Mouse (Mus musculus): ENCODE data around the gene Med28.

Gene Med28

GRCm38 (mm10) chr5:45513511-45513910 lies 6.5 kb upstream of the Med28 start:
- no peak for DNase-seq

DNA sequence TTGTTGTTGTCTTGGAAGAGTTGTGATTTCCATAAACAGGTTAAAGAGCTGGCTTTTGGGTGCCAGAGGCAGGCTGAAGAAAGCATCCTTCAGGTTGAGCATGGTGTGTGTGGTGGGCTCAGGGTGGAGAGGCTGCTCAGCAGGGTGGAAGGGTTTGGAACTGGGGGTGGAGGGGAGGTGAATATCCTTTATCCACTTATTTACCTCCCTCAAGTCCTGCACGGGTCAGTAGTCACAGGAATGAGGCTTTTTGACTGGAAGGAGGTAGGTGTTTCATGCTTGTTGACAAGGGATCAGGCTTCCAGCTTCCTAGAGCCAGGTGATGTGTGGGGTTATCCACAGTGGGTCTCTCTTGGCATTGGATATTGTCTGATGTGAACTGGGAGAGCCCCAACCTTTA lies 5.4 kb upstream of the Med28 start:
- no peak for DNase-seq

- DNase-seq: no peak
These were observed 4.8 kb upstream of the Med28 start for GRCm38 (mm10) chr5:45515151-45515743.

- DNase-seq: no peak
These were observed 731 bp downstream of the Med28 start for GRCm38 (mm10) chr5:45520809-45521110.

GRCm38 (mm10) chr5:45521601-45522000 lies 1.6 kb downstream of the Med28 start:
- no peak for DNase-seq

- DNase-seq: no peak
These were observed 5.1 kb downstream of the Med28 start for GRCm38 (mm10) chr5:45525101-45525500.

GRCm38 (mm10) chr5:45526338-45526737 lies 6.3 kb downstream of the Med28 start:
- DNase-seq: no peak

DNA sequence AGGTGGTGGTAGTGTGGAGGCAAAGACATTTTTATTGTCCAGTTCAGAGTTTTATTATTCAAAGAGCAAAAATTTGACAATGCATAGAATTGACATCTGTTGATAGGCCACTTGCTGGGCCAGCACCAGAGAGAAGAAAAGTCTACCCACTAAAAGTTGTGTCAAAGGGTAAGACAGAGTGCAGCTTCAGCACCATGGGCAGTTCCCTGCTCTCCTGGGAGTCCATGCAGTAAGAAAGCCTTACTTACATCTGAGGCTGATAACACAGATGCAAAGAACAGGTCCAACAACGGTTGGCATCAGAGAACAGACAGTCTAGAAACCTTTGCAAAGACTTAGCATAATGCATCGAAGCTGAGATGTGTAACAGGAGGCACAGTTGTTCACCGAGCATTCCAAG lies 9.7 kb downstream of the Med28 start:
- DNase-seq: no peak

DNA sequence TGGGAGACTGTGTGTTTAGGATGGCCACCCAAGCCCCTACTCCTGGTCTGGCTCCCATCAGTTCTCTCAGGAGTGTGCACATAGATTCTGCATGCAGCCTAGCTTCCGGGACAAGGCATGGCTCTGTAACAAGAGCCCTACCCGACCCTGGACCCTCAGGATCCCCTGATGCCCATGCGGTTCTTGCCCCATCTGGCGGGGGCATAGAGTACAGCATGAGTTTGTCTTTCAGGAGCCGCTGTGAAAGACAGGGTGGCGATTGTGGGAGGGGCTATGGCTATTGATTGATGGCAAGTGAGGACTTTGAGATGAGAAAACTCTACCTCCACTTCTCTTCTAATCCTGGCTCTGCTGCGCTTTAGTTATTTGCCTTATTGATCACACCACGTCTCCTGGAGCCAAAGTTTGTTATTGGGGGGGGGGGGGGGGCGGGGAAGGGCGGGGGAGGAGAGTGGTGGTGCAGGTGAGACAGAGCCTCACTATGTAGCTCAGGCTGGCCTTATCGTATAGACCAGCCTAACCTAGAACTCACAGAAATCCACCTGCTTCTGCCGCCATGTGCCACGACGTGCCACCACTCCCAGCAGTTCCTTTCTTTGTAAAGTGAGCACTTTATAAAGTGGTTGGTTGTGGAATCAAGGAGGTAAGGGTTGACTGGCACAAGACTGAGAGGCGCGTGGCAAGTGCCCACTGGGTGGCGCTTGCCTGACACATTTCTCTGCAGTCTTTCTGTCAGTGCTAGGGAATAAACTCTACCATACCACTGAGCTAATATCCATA lies 14.5 kb downstream of the Med28 start:
- peak; percentile 71 to 86 for DNase-seq

GRCm38 (mm10) chr5:45535177-45535576 lies 15.1 kb downstream of the Med28 start:
- DNase-seq: no peak

DNA sequence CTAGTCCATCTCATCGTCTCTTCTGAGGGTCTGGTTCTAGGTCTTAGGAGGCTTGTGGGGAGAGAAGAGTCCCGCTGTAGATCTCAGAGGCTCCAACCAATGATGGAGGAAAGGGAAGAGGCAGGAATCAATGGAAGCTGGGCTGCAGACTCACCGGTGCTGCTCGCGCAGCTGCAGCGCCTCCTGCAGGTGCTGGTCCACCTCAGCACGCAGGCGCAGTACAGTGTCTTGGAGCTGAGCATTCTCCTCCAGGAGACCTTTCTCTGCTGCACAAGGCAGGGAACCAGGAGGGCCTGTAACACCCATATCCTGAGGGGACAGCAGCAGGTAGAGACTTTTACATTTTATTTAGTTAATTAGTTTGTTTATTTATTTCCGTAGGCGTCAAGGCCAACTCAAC lies 19.5 kb downstream of the Med28 start:
- DNase-seq: no peak

GRCm38 (mm10) chr5:45543374-45543773 lies 23.3 kb downstream of the Med28 start:
- peak; percentile 65 to 81 for DNase-seq

DNA sequence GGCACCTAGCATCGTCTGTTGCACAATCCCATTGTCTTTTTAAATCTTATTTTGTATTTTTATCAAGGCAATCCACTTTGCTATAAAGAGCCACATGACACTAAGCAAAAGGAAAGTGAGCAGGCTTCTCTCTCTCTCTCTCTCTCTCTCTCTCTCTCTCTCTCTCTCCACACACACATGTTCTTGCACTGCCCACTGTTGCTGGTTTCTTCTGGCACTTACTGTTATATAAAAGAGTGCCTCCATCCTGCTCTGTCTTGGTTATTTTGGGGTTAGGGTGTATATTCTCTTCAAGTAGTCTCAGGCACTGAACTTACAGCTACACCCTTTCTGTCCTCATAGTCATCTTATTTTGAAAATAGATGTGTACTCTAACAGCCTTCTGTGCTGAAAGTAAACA lies 29.6 kb downstream of the Med28 start:
- no peak for DNase-seq

GRCm38 (mm10) chr5:45564054-45564453 lies 44.0 kb downstream of the Med28 start:
- DNase-seq: no peak

DNA sequence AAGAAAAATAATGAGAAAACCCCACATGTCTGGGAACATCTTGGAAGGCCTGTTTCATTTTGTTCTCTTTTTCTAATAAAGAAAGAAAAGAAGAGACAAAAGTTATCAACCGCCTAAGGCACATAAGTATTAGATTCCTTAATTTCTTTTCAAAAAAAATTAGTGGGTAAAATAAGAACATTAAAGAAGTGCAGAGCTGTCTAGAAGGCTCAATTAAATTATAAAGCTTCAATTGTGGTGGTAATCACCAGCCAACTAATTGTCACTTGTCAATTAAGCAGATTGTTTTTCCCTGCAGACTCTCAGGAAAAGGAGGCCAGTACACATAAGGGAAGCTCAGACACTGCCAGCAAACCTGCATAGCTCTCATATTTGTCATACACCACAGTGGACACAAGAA lies 45.8 kb downstream of the Med28 start:
- no peak for DNase-seq

GRCm38 (mm10) chr5:45572816-45573215 lies 52.8 kb downstream of the Med28 start:
- no peak for DNase-seq

DNA sequence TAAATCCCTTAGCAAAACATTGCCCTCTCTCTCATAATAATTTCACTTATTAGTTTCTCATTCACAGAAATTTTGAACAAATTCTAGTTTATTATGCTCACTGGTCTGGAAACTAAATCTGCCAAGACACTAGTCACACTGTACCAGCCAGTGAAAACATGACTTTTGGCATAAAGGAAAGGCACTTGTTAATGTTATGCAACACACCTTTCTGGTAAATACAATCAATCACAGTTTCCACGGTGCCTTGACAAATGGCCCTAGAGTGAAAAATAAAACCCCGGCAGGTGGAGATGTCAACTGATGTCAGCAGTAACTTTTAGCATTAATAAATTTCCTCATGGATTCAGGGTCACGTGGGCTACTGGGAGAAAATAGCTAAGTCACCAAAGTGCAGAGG lies 56.7 kb downstream of the Med28 start:
- DNase-seq: no peak

- DNase-seq: no peak
These were observed 57.3 kb downstream of the Med28 start for GRCm38 (mm10) chr5:45577376-45577775.
